Mouse (Mus musculus) ES-E14 (cell line): Measurements from ENCODE around the gene Cdkl4. TPM values are rescaled to one million over a fixed set of nuclear protein-coding genes. Genes with fewer than 3 reads are reported as not detected.

Source experiments
- DNase-seq: peaks from one replicate; pipeline ENCODE4 v3.0.0-alpha.2; 2013; ENCODE audit warnings: low read depth, low spot score
- H3K27ac ChIP-seq: 2 replicates; pipeline ENCODE4 v1.5.1; 2012; ENCODE audit warnings: low read depth, mild to moderate bottlenecking, low read length, moderate library complexity, mixed read lengths; ENCODE audit not compliant: poor library complexity, insufficient read depth, severe bottlenecking
- H3K36me3 ChIP-seq: 2 replicates; pipeline ENCODE4 v1.6.1; 2012; ENCODE audit warnings: mild to moderate bottlenecking, low read length, moderate library complexity, mixed read lengths; ENCODE audit not compliant: control insufficient read depth, poor library complexity, insufficient read depth, severe bottlenecking
- H3K4me1 ChIP-seq, 2 experiments: fragments of 150-350 bp in 1 of 2; sonication (generic) in 1 of 2; 2 replicates each; pipeline ENCODE4 v1.6.1; 2012; ENCODE audit warnings: low read length in 2 of 2, mild to moderate bottlenecking in 1 of 2, mixed read lengths in 1 of 2; ENCODE audit not compliant: control insufficient read depth in 2 of 2, insufficient read depth in 2 of 2, poor library complexity in 1 of 2
- H3K4me3 ChIP-seq, 2 experiments: fragments of 150-350 bp in 1 of 2; sonication (generic) in 1 of 2; 2 replicates each; pipeline ENCODE4 v1.5.1; 2012; ENCODE audit warnings: low read length in 2 of 2, low read depth in 1 of 2, mild to moderate bottlenecking in 1 of 2, mixed read lengths in 1 of 2; ENCODE audit not compliant: insufficient read depth in 1 of 2, poor library complexity in 1 of 2, severe bottlenecking in 1 of 2
- H3K9ac ChIP-seq: 2 replicates; pipeline ENCODE4 v1.6.1; 2012; ENCODE audit warnings: low read depth, mild to moderate bottlenecking, low read length, mixed read lengths; ENCODE audit not compliant: poor library complexity, insufficient read depth, severe bottlenecking
- H3K9me3 ChIP-seq: fragments of 150-350 bp; sonication (generic); 2 replicates; pipeline ENCODE4 v1.6.1; 2012; ENCODE audit warnings: low read depth, mild to moderate bottlenecking, low read length; ENCODE audit not compliant: control insufficient read depth, insufficient read depth
- CHD2 ChIP-seq: IDR thresholded peaks from 2 replicates; pipeline ENCODE4 v1.6.1; 2014; ENCODE audit warnings: mild to moderate bottlenecking, low read depth, low read length, inconsistent platforms
- HCFC1 ChIP-seq: IDR thresholded peaks from 2 replicates; pipeline ENCODE4 v1.6.1; 2012; ENCODE audit warnings: low read length, inconsistent platforms, borderline replicate concordance; ENCODE audit not compliant: insufficient read depth
- MAFK ChIP-seq: IDR thresholded peaks from 2 replicates; pipeline ENCODE4 v1.6.1; 2014; ENCODE audit warnings: mild to moderate bottlenecking, low read depth, low read length, inconsistent platforms; ENCODE audit not compliant: insufficient read depth
- ZC3H11A ChIP-seq: IDR thresholded peaks from 2 replicates; pipeline ENCODE4 v1.6.1; 2012; ENCODE audit warnings: low read depth, mild to moderate bottlenecking, inconsistent platforms, low read length, borderline replicate concordance
- ZNF384 ChIP-seq: IDR thresholded peaks from 2 replicates; pipeline ENCODE4 v1.6.1; 2012; ENCODE audit warnings: low read depth, low read length, inconsistent platforms
- in situ Hi-C, 2 experiments: fragments of 600-800 bp; cut with MboI; formaldehyde crosslinking; loops; one replicate each; pipeline ENCODE4 v1.15.1; 2025; ENCODE audit warnings: low sequenced_read_pairs in 2 of 2, inconsistent platforms in 1 of 2; ENCODE audit not compliant: unreplicated experiment in 2 of 2
- total RNA-seq: library from RNA; depleted of rRNA; stranded (reverse); fragments of 300-350 nt; gene quantifications from 2 replicates; pipeline ENCODE4 v1.2.3, GENCODE M21; 2012

Gene Cdkl4
- total RNA-seq, 1 experiment, result 0.49 TPM

DNA sequence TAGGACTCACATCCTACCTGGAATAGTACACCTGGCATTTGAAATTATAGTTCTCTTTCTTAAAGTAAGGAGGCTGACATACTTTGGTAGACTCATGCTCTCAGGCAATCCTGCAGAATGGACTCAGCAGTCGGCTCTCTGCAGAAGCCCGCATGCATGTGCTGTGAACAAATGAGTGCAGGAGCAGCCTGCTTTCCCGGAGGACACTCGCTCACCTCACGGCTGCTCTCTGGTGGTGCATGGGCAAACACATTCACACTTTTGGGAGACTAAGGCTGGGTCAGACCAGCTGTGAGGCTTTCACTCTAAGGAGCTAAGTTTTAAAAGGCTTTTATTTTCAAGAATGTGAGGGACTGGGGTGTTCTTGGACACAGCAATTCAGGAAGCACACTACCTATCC lies 41.3 kb upstream of the Cdkl4 start:
- H3K27ac ChIP-seq, result no peak overlapping the region
- TF ChIP-seq CHD2 (no peak), HCFC1 (no peak), ZNF384 (no peak)
- H3K9me3 ChIP-seq, result no peaks in the 10 kb centered on the region
- no peak overlapping the region for H3K9ac ChIP-seq
- DNase-seq, result no peak
- H3K36me3 ChIP-seq, result peaks cover 8% of the 10 kb centered on the region; the same call in 1 of the 2 replicates
- H3K4me1 ChIP-seq, result peaks cover 0 to 2% of the 10 kb centered on the region in 2 experiments; a peak in 1 of 4 replicates
- in situ Hi-C loops, result no loop called here
- no peak overlapping the region for H3K4me3 ChIP-seq

DNA sequence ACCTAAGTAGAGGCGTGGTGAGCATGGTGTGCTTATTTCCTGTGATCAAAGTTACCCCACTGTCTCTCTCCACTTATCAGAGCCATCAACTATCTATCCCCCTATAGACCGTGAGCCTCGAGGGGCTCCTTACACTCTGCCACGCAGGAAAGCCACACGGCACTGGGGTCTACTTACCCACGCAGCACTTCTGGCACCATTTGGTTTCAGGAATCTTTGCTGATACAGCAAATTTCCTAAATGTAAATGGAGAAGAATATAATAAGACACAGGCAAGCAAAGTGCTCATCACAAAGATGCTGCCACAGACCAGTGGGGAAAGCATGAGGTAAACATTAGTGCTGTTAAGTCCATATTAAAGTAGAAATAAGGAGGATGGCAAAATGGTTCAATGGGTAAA lies 26.2 kb upstream of the Cdkl4 start:
- Histone ChIP-seq H3K4me1 (peaks cover 0 to 2% of the 10 kb centered on the region in 2 experiments; a peak in 1 of 4 replicates), H3K27ac (no peak overlapping the region), H3K36me3 (peaks cover 26% of the 10 kb centered on the region), H3K9me3 (no peaks in the 10 kb centered on the region), H3K4me3 (no peak overlapping the region), H3K9ac (no peak overlapping the region)
- TF ChIP-seq ZNF384, result no peak
- peak; percentile 78 for TF ChIP-seq MAFK
- in situ Hi-C loops, result no loop called here
- DNase-seq, result no peak

DNA sequence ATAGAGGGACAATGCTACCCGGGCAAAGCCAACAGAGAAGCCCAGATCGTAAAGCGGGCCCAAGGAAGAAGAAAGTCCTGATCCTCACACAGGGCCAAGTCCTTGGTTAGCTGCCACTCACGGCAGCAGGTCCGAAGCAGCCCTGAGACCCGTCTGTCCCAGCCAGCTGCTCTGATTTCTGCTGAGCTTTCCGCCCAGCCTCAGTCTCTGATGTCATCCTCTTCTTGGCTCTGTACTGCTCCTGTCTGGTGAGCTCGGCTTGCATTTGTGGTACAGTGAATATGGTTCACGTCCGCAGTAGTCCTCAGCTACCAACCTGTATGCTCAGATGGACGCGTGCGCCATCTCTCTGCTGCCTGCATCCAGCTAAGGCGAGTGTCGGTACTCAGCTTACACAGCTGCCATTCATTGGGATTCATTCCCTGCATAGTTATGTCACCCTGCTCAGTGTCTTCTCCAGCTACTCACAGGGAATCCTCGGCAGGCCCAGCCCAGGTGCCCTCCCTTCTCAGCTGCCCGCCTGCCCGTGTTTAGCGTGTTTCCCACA lies 25.5 kb upstream of the Cdkl4 start:
- TF ChIP-seq ZNF384 (no peak), CHD2 (no peak), HCFC1 (no peak), MAFK (no peak), ZC3H11A (no peak)
- in situ Hi-C loops, result no loop called here
- peaks cover 0 to 2% of the 10 kb centered on the region in 2 experiments; a peak in 1 of 4 replicates for H3K4me1 ChIP-seq
- H3K4me3 ChIP-seq, result 0 out of 4 replicates have a peak overlapping the region, but pooled peaks of 1 of the 2 experiments have one; percentile 28
- no peak overlapping the region for H3K27ac ChIP-seq
- H3K9ac ChIP-seq, result no peak overlapping the region
- H3K9me3 ChIP-seq, result no peaks in the 10 kb centered on the region
- DNase-seq, result no peak
- peaks cover 23% of the 10 kb centered on the region; the same call in 1 of the 2 replicates for H3K36me3 ChIP-seq

DNA sequence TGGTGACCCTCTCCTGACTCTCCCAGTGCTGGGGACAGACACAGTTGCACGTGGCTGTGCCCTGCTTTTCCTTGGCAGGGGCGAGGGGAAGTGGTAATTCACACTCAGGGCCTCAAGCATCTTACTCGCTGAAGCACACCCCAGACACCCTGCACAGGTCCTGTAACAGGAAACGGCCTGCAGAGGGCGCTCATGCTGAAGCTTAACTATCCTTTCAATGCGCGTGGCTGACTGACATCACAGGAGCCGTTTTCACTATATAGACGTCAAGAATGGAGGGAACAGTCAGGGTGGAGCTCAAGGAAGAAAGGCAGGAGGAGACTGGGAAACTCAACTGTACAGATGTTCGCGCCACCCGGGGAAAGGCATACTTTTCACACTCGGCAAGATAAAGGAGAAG lies 23.8 kb upstream of the Cdkl4 start:
- Histone ChIP-seq H3K9ac (no peak overlapping the region), H3K4me1 (peaks cover 0 to 2% of the 10 kb centered on the region in 2 experiments; a peak in 1 of 4 replicates), H3K36me3 (peaks cover 27% of the 10 kb centered on the region; the same call in 1 of the 2 replicates), H3K4me3 (no peak overlapping the region), H3K27ac (no peak overlapping the region), H3K9me3 (no peaks in the 10 kb centered on the region)
- TF ChIP-seq ZNF384 (no peak), ZC3H11A (0 out of 2 replicates have a peak, but pooled peaks have one; percentile 33), MAFK (no peak), CHD2 (no peak)
- in situ Hi-C loops, result no loop called here
- DNase-seq, result peak; percentile 82

DNA sequence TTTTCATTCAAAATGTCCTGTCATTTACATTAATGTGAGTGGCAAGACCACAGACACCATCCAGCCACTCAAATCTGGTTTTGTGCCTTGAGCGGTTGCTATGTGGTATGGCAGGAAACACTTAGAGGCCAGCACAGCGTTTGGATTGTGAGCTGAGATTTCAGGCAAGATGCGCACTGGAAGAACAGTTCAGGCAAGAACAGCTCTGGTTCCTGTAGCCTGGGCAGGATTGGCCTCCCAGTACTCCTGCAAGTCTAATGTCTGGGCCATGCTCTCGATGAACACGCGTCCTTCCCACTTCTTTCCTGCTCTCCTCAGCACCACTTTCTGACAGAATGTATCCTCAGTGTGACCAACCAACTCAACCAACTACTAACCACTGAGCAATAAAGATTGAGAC lies 5.4 kb upstream of the Cdkl4 start:
- H3K36me3 ChIP-seq, result peaks cover 2% of the 10 kb centered on the region
- in situ Hi-C loops, result loop anchor here (25.0 kb wide), 1 partner anchor 404 kb away; no protein-coding TSS in a partner anchor
- H3K4me3 ChIP-seq, result no peak overlapping the region
- TF ChIP-seq HCFC1, result no peak
- TF ChIP-seq CHD2, result no peak
- no peak for TF ChIP-seq ZC3H11A
- TF ChIP-seq ZNF384, result no peak
- TF ChIP-seq MAFK, result no peak
- no peaks in the 10 kb centered on the region for H3K4me1 ChIP-seq
- no peak for DNase-seq
- no peaks in the 10 kb centered on the region for H3K9me3 ChIP-seq
- no peak overlapping the region for H3K9ac ChIP-seq
- no peak overlapping the region for H3K27ac ChIP-seq
